Mouse (Mus musculus): ENCODE results near the gene Zfp790.

GRCm38 (mm10) chr7:29792906-29793305, 23.0 kb upstream of the Zfp790 start:
- no peak for TF ChIP-seq POLR2A (IDR thresholded peaks at IDR 0.05; ENCODE audit: extremely low read depth, insufficient read depth, low read length)
- TF ChIP-seq CTCF (IDR thresholded peaks at IDR 0.05; ENCODE audit: low read depth, low read length) = no peak
